Mouse (Mus musculus) gonadal fat pad, adult 2 months (tissue): ENCODE measurements at regions not wholly inside any gene's neighbourhood (a gene's known extent, or its start where the extent isn't known, plus 50 kb on each side); places are given as distances from the start of the nearest gene placed in this dataset.

Experiments used
- DNase-seq: peaks from one replicate; pipeline ENCODE4 v3.0.0-alpha.2; 2012; ENCODE audit warnings: low read depth

DNA sequence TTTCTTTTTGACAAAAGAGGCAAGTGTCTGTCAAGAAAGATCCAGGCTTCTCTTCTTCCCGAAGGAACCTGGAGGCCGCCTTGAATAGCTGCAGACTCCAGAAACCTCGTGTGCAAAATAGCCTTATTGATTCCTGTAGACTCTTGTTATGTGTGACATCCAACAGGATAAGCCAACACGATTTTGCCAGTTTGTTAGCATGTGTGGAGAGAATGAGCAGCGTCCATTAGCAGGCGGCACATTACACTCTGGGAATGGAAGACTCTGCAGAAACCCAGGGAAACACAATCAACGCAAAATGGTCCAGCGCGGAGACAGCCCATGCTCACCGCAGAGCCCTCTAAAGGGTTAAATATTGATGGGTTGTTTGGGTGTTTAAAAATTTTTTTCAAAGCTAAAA, 1014.9 kb downstream of the Adgrl2 start:
- DNase-seq = no peak

GRCm38 (mm10) chr3:147974515-147974914, 1015.8 kb downstream of the Adgrl2 start:
- DNase-seq = no peak

DNA sequence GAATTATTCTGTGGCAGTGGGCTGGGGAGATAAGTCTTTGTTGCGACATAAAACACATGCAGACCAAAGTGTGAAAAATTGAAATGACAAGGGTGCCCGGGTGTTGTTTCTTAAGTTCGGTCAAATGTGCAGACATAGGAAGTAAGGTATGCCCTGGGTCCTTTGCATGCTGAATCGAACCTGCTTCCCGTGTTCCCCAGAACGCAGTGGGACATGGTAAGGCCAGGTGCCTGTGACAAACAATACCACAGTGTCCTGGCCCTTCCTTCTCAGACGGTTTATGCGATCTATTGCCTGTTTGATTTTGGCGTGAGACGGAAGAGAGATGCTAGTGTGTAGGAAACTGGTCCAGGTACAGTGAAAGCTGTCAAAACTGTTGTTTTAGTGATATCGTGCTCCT, 1022.1 kb downstream of the Adgrl2 start:
- DNase-seq = no peak

DNA sequence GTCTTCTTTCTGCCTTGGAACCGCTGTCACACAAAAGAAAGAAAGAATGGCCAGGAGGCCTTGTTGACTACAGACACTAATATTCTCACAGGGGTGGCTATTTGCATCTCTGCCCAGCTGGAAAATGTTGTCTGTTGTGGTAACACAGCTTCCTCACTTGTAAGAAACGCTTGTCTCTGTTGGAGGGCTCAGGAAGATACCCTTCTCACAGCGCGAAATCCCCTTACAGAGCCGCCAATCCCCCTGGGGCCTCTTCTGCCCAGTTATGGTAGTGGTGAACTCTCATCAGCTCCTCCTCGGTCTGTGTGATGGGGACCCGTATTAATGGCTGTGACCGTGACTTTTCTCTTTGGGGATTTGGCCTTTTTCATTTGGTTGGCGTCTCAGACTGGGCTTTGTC, 1022.5 kb downstream of the Adgrl2 start:
- DNase-seq = no peak

DNA sequence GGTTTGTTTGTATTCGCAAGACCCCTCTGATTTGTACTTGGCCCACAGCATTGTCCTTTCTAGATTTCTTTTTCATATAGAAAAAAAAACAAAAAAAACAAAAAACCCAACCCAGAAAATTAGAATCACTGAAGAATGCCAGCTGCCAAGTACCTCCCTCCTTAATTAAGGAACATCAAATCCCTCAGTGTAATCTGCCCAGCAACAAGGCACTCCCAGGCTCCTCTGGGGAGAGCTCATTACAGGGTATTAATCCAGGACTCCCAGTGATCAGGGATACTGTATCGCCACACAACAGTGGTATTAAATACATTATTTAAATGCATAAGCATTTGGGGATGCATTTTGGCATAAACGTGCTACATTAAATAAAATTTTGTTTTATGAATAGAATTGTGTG, 1023.1 kb downstream of the Adgrl2 start:
- no peak for DNase-seq

DNA sequence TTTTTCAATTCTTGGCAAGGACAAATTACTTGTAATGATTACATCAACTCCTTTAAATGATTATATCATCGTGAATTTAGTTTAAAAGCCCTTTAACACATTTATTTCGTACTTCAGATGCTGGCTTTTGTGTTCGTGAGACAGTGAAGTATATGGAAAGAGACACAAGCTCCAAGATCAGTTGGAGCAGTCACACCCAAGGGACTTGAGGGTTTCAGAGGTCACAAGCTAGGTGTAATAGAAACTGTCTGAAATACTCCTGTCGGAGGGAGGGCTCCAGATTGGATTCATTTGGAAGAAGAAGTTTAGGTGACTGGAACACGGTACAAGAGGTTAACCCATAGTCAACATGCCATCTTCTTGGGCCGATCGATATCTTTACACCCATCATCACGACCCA, 1023.5 kb downstream of the Adgrl2 start:
- no peak for DNase-seq

DNA sequence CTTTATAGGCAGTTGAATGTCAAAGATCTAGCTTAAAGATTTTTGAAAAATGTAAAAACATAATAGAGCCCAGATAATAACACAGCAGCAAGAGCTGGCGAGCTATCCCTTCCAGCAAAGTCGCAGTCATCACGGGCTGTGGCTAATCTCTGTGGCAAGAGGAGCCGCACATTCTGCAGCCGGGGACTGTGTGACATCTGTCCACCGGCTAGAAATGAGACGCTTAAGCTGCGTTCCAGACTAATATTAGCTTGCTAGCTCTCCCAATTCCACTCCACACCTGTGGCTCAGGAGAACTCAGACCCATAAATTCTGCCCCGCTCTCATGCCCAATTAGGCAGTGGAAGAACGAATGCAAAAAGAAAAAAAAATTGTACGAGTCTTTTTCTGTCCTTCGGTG, 1024.0 kb downstream of the Adgrl2 start:
- DNase-seq = no peak

DNA sequence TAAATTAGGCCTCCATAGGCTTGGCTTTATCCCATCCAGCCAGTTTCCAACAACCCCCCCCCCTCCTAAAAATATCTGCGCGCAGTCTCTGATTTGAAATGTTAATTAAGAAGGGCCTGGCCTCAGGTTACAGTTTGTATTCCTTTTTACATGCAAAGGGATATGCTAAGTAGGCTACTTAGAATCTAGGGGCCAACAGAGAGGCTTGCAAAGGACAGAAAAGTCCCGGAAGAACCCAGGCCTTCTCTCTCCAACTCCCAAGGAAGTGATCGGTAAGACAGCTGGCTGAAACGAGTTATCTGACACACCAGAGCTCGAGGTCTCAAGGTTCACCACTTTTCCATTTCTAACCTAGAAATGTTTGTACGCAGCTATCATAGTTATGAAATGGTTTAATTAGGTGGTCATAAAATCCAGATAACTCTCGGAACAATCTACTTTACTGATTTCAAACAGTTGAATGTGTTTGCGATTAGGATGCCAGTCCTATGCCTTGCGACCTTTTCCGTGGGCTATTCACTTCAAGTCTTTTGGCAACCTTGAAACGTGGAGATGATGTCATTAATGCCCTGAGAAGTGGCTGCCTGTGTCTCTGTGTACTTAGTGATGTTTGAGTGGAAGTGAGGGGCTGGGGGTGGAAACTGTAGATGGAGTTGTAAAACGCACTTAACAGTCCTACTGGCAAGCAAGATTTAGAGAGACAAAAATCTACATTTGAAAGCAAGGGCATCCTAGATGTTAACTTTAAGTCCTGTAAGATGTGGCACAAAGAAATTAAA, 1026.5 kb downstream of the Adgrl2 start:
- DNase-seq = no peak

GRCm38 (mm10) chr3:147948041-147948592, 1042.2 kb downstream of the Adgrl2 start:
- DNase-seq = no peak

DNA sequence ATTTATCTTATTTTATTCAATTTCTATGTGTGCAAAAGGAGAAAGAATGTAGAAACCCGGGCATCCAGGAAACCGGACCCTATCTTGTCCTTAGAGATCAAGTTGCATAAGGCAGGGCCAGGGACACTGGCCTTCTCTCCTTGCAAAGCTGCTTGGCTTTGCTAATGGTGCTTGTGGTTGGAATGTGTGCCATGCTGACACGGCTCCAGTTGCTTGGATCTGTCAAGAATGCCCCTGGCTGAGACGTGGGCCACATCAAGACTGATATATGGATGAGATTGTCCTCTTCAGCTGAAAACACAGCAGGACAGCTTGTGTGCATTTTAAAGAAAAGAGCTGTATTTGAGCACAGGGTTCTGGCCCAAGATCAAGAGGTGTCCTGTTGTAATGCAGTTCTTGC, 1047.0 kb downstream of the Adgrl2 start:
- no peak for DNase-seq

DNA sequence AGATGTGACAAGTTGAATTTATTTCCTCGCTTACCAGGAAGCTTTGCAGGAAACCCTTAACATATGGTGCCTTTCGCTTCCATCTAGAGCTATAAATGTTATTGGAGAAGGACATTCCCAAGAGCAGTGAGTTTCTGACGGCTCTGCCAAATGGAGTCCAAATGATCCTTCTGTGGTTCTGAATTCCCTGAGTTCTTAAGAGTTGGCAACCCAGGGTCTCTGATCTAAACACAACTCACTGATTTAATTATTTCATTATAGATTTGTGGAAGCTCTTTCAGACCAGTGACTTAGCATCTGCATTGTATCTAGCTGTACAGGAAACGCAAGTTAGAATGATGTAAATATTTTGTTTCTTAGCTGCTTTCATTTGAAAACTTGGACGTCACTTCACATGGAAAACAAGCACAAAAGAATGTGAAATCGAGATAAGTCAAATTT, 1059.5 kb downstream of the Adgrl2 start:
- no peak for DNase-seq

GRCm38 (mm10) chr3:147920181-147920580, 1068.0 kb downstream of the Ttll7 start:
- DNase-seq = no peak

DNA sequence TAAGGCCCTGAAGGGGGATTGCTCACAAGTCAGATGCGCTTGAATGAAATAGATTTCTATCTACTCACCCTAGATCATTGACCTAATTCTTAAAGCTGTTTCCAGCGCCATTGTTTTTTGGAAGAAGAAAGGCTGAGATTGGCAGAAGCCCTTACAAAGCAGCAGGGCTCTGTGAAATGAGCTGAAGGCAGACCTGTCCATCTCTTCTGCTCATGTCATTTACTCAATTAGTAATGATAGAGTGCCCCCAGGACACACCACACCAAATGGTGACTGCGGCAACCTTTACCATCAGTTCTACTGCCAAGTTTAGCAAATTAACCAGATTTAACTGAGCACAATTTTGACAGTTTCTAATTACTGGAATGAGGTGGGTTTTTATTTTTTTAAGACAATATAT, 1067.5 kb downstream of the Ttll7 start:
- DNase-seq = no peak

- no peak for DNase-seq
Observed at GRCm38 (mm10) chr3:147919146-147919545, 1067.0 kb downstream of the Ttll7 start.

GRCm38 (mm10) chr3:147896751-147897150, 1044.6 kb downstream of the Ttll7 start:
- no peak for DNase-seq

- no peak for DNase-seq
Observed at GRCm38 (mm10) chr3:147891682-147892081, 1039.5 kb downstream of the Ttll7 start.

- DNase-seq = no peak
Observed at GRCm38 (mm10) chr3:147886261-147886893, 1034.2 kb downstream of the Ttll7 start.

DNA sequence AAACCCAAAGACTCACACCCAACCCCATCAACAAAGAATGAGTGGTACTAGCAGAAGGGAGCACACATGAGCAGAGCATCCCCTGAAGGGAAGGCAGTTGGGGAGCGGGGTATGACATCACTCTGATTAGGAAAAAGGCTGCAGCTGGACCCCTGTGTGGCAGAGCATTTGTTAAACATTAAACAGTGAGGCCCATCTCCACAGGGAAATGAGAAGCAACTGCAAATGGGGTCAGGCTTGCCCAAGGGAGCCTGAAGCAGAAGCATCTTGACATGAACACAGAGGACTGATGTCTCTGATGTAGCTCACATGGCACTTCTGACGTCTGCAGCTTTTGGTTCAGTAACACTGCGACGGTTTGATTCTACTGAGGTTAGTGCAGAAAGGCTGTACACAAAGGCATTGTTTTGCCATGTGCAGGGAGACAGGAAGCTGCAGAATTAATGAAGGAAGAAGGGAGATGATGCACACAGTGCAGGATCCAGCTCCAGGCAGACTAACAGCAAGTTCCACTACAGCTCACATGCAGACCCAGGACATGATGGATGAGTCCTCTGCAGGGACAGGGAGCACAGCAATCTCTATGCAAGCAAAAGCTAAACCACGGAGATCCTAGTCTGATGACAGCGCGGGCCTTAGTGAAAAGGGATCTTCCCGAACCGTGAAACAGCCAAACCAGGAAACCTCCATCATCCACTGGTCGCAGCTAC, 1030.9 kb downstream of the Ttll7 start:
- DNase-seq = no peak

DNA sequence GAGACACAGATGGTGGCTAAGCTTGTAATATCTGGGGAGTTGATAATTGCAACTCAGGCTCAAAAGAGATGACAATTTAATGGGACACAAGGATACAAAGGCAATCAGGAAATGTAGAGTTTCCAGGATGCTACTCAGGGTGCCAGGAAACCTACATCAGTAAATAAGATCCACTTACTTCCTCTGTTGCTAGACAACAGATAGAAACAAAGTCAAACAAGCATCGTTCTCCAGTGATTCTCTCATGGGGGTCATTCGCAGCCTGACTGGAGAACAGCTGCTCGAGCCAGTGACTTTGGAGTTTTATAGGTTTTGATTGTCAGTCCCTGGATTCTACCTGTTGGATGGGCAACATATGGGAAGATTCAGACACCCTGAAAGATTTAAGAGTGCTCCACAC, 1026.5 kb downstream of the Ttll7 start:
- no peak for DNase-seq

GRCm38 (mm10) chr3:147868281-147868680, 1016.1 kb downstream of the Ttll7 start:
- DNase-seq = no peak

GRCm38 (mm10) chr3:147853346-147853745, 1001.2 kb downstream of the Ttll7 start:
- no peak for DNase-seq

- DNase-seq = no peak
Observed at GRCm38 (mm10) chr3:147852830-147853229, 1000.7 kb downstream of the Ttll7 start.

DNA sequence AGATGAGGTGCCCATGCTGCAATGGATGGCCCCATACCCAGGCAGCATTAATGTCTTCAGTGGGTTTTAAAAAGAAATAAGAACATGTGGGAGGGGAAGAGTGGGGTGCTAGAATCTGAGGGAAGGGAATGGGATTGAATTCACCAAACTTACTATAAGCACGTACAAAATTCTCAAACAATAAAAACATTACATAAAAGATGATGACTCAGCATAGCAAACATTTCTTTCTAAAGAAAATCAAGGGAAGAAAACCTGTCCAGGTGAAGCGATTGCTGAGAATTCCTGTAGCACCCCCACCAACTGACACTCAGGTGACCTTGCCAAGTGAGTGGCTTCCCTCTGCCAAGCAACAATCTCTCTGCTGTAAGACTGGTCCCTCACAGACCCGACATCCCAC, 989.2 kb downstream of the Ttll7 start:
- DNase-seq = no peak
